Mouse (Mus musculus) lung, postnatal 0 days (tissue): ENCODE measurements around the gene Cadm2. TPM values are rescaled to one million over a fixed set of nuclear protein-coding genes. Genes with fewer than 3 reads are reported as not detected.

ENCODE experiments used
- ATAC-seq: fragments of 200-750 bp; cut with Nextera tagmentation; 2 replicates; pipeline ENCODE4 v1.8.0; 2017; ENCODE audit warnings: moderate library complexity
- DNase-seq: peaks from one replicate; pipeline ENCODE4 v3.0.0-alpha.2; 2016; ENCODE audit warnings: low spot score
- H3K27ac ChIP-seq: fragments of 300-500 bp; sonication (generic); 2 replicates; pipeline ENCODE4 v1.5.1; 2014; ENCODE audit warnings: antibody characterized with exemption, mild to moderate bottlenecking, low read length, mixed read lengths
- H3K27me3 ChIP-seq: fragments of 300-500 bp; sonication (generic); replicated peaks from 2 replicates; pipeline ENCODE4 v1.6.1; 2014; ENCODE audit warnings: low read length, mixed read lengths; ENCODE audit not compliant: insufficient read depth
- H3K36me3 ChIP-seq: fragments of 300-500 bp; sonication (generic); 2 replicates; pipeline ENCODE4 v1.6.1; 2014; ENCODE audit warnings: low read length, mixed read lengths; ENCODE audit not compliant: insufficient read depth
- H3K4me1 ChIP-seq: fragments of 300-500 bp; sonication (generic); 2 replicates; pipeline ENCODE4 v1.6.1; 2014; ENCODE audit warnings: antibody characterized with exemption, low read depth, low read length, mixed read lengths; ENCODE audit not compliant: insufficient read depth
- H3K4me2 ChIP-seq: fragments of 300-500 bp; sonication (generic); replicated peaks from 2 replicates; pipeline ENCODE4 v1.6.1; 2014; ENCODE audit warnings: low read depth, mild to moderate bottlenecking, low read length, moderate library complexity, mixed read lengths
- H3K4me3 ChIP-seq: fragments of 300-500 bp; sonication (generic); 2 replicates; pipeline ENCODE4 v1.5.1; 2014; ENCODE audit warnings: low read depth, low read length
- H3K9ac ChIP-seq: fragments of 300-500 bp; sonication (generic); replicated peaks from 2 replicates; pipeline ENCODE4 v1.6.1; 2014; ENCODE audit warnings: low read depth, mild to moderate bottlenecking
- H3K9me3 ChIP-seq: fragments of 300-500 bp; sonication (generic); 2 replicates; pipeline ENCODE4 v1.6.1; 2016; ENCODE audit warnings: low read length, mixed read lengths
- CTCF ChIP-seq: IDR thresholded peaks from 2 replicates; pipeline ENCODE4 v1.5.1; 2016; ENCODE audit warnings: antibody characterized with exemption, mild to moderate bottlenecking
- EP300 ChIP-seq: IDR thresholded peaks from 2 replicates; pipeline ENCODE4 v1.6.1; 2016; ENCODE audit warnings: antibody characterized with exemption, mild to moderate bottlenecking, control low read depth
- WGBS: fragments of 180-500 bp; shearing (Covaris S2); extraction: QIAGEN DNeasy Blood & Tissue Kit; methylation state at CpG from one replicate; pipeline ENCODE4 v1.1.7; 2014; 5-methylcytosine and 5-hydroxymethylcytosine counted together
- polyA plus RNA-seq: library from polyadenylated mRNA; unstranded; fragments of >200 nt; fragmentation: Nextera tagmentation; extraction: Ambion mirVana; gene quantifications from 2 replicates; pipeline ENCODE4 v1.2.1, GENCODE M21; 2015

Gene Cadm2
- polyA plus RNA-seq, result 0.24 and 0.80 TPM in 2 replicates

DNA sequence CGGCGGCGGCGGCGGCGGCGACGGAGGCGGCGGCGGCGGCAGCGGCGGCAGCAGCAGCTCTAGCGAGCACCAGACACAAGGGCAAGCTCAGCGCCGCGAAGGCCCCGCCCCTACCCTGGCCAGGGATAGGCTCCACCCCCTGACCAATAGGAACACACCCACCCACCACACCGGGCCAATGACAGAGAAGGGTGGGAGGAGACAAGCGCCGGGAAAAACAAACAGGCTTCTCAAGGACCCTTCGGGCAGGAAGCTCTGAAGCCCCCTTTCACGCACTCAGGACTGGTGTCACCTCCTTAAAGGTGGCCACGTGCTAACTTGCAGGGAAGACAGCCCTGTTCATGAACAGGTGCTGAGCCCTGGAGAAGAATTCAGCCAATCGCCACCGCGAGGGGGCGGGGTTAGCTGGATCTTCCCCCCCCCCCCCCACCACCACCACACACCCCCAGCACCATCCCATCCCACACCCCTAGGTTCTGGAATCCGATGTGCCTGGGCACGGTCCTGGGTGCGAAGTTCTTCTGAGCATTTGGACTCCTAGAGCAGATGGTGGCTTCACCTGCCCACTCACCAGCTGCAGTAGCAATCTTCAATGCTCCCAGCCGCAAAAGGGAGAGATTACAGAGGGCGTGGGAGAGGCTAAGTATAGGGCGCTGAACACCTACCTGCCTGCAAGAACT lies at the start of gene Cadm2:
Cadm2 (minus strand) TSS at position 83 of the 680 bp plus-strand sequence.
- Histone ChIP-seq H3K4me2 (peak within 1 kb of the TSS; percentile 97), H3K9me3 (no peaks in the 10 kb centered on the region), H3K4me3 (peak within 1 kb of the TSS; percentile 55), H3K36me3 (no peaks in the 10 kb centered on the region), H3K27me3 (peaks cover 8% of the 10 kb centered on the region), H3K4me1 (peaks cover 7% of the 10 kb centered on the region; the same call in 1 of the 2 replicates), H3K27ac (no peak within 1 kb of the TSS), H3K9ac (no peak within 1 kb of the TSS)
- peak; percentile 100 for ATAC-seq
- DNase-seq, result peak; percentile 96
- TF ChIP-seq EP300 (no peak), CTCF (no peak)
- 2% methylated on average over 16 of the region's 35 CpGs for WGBS

GRCm38 (mm10) chr16:67646930-67647329 lies 26.2 kb upstream of the Cadm2 start:
- Histone ChIP-seq H3K4me1 (no peaks in the 10 kb centered on the region), H3K27me3 (no peaks in the 10 kb centered on the region), H3K4me3 (no peak overlapping the region), H3K4me2 (no peak overlapping the region), H3K9ac (no peak overlapping the region), H3K9me3 (no peaks in the 10 kb centered on the region), H3K36me3 (no peaks in the 10 kb centered on the region), H3K27ac (no peak overlapping the region)
- WGBS, result 86% methylated on average over 3 of the region's 3 CpGs
- DNase-seq, result no peak
- TF ChIP-seq CTCF (no peak), EP300 (no peak)
- ATAC-seq, result no peak

DNA sequence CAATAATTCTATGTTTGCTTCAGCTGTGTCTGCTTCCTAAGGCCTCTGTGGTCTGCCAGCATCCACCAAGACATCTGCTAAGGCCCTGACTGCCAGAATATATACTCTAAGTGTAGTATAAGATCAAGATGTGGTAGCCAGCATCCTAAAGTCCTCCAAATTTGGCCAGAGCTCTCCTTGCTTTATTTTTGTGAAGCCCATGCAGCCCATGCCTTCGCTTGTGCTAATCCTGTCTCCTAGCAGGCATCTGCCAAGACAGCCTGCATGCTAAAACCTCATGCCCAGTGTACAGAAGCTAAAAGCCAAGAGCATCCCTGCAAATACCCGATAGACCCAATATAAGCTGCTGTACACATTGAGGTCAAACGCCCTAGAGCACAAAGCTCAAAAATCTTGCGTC lies 22.9 kb upstream of the Cadm2 start:
- DNase-seq (no peak), ATAC-seq (no peak)
- H3K27ac ChIP-seq, result no peak overlapping the region
- H3K4me2 ChIP-seq, result no peak overlapping the region
- H3K27me3 ChIP-seq, result no peaks in the 10 kb centered on the region
- H3K36me3 ChIP-seq, result no peaks in the 10 kb centered on the region
- TF ChIP-seq CTCF (no peak), EP300 (no peak)
- H3K4me3 ChIP-seq, result no peak overlapping the region
- 82% methylated on average over 4 of the region's 4 CpGs for WGBS
- no peaks in the 10 kb centered on the region for H3K9me3 ChIP-seq
- H3K4me1 ChIP-seq, result no peaks in the 10 kb centered on the region
- no peak overlapping the region for H3K9ac ChIP-seq

DNA sequence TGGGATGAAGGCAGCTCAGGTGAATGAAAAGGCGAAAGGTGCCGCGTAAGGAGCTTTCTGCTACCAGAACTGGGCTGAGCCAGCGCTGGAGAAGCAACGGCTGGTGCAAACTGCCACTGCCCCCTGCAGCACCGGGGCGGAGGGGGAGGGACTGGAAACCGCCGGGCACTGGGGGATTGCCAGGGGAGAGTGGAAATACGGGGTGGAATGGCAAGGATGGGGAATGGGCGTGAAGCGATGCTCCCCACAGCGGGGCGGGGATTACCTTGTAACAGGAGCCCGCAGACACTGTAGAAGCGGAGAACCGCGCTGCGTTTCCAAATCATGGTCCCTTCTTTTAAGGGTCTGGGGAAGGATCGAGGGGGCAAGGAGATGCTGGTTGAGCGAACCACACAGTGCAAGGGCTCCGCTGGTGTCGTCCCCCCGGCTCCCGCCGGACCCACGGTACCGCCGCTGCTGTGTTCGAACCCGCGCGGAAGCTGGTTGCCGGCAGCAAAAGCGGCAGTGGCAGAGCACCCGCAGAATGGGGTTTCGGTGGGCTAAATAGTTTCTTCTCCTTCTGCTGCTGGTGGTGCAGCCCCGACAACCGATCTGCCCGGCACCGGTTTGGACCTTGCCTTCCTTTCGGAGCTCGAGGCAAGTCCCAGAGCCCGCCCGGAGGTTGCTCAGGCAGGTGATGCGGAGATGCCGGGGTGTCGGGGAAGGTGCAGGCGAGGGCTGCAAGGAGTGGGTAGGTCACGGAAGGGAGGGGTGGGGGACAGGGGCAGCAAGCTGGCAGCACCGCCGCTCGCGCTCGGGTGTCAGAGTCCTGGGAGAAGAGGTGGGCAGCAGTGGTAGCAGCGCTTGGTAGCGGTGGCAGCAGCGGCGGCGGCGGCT lies 564 bp downstream of the Cadm2 start:
- H3K36me3 ChIP-seq, result no peaks in the 10 kb centered on the region
- H3K4me3 ChIP-seq, result peak overlapping the region; percentile 55
- TF ChIP-seq CTCF (peak; percentile 32), EP300 (no peak)
- peak overlapping the region; percentile 97 for H3K4me2 ChIP-seq
- no peaks in the 10 kb centered on the region for H3K9me3 ChIP-seq
- H3K27ac ChIP-seq, result no peak overlapping the region
- ATAC-seq (peak; percentile 16), DNase-seq (peak; percentile 15)
- WGBS, result under 1% methylated on average over 55 of the region's 61 CpGs
- H3K27me3 ChIP-seq, result peaks cover 8% of the 10 kb centered on the region
- no peak overlapping the region for H3K9ac ChIP-seq
- peaks cover 7% of the 10 kb centered on the region; the same call in 1 of the 2 replicates for H3K4me1 ChIP-seq

DNA sequence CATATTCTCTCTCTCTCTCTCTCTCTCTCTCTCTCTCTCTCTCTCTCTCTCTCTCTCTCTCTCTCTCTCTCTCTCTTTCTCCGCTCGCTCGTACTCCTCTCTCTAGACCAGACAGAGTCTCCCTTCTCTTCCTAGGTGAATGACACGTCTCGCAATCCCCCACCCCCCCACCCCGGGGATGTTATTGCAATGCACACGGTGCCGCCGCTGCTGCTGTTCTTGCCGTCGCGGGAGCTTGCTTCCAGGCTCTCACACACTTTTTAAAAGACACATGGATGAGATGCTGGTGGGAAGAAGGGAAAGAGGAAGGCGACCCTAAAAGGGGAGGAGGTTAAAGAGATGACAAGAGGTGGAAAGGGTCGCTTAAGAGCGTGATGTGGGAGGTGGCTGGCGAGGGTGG lies 1.3 kb downstream of the Cadm2 start:
- H3K4me1 ChIP-seq, result peaks cover 7% of the 10 kb centered on the region; the same call in 1 of the 2 replicates
- DNase-seq (peak; percentile 6), ATAC-seq (no peak)
- peaks cover 8% of the 10 kb centered on the region for H3K27me3 ChIP-seq
- peak overlapping the region; percentile 97 for H3K4me2 ChIP-seq
- H3K9ac ChIP-seq, result no peak overlapping the region
- WGBS, result 0% methylated on average over 16 of the region's 16 CpGs
- H3K4me3 ChIP-seq, result peak overlapping the region; percentile 55
- H3K27ac ChIP-seq, result no peak overlapping the region
- no peaks in the 10 kb centered on the region for H3K9me3 ChIP-seq
- TF ChIP-seq EP300 (no peak), CTCF (no peak)
- H3K36me3 ChIP-seq, result no peaks in the 10 kb centered on the region

- no peak for ATAC-seq
- Histone ChIP-seq H3K9ac (no peak overlapping the region), H3K4me3 (no peak overlapping the region), H3K27ac (no peak overlapping the region), H3K9me3 (no peaks in the 10 kb centered on the region), H3K36me3 (no peaks in the 10 kb centered on the region), H3K4me1 (peaks cover 7% of the 10 kb centered on the region; the same call in 1 of the 2 replicates), H3K4me2 (no peak overlapping the region), H3K27me3 (peaks cover 8% of the 10 kb centered on the region)
- no peak for TF ChIP-seq EP300
- TF ChIP-seq CTCF, result no peak
- DNase-seq, result no peak
- 21% methylated on average over 13 of the region's 13 CpGs for WGBS
These were observed 1.9 kb downstream of the Cadm2 start for GRCm38 (mm10) chr16:67618817-67619216.
